Mouse (Mus musculus) layer of hippocampus, adult 8-10 months (tissue): ENCODE data around the gene Setdb1. TPM values are rescaled to one million over a fixed set of nuclear protein-coding genes. Genes with fewer than 3 reads are reported as not detected.

Source experiments
- DNase-seq, 2 experiments: peaks; one replicate each; pipeline ENCODE4 v3.0.0; 2022; ENCODE audit warnings: low spot score in 2 of 2
- total RNA-seq, 4 experiments: library from RNA; stranded (reverse); gene quantifications; 2 replicates each; pipeline ENCODE4 v1.2.4; 2022

Setdb1 gene
- total RNA-seq, 4 experiments from 2014 or later, result 33.8 to 45.9 (median 41.6) TPM

DNA sequence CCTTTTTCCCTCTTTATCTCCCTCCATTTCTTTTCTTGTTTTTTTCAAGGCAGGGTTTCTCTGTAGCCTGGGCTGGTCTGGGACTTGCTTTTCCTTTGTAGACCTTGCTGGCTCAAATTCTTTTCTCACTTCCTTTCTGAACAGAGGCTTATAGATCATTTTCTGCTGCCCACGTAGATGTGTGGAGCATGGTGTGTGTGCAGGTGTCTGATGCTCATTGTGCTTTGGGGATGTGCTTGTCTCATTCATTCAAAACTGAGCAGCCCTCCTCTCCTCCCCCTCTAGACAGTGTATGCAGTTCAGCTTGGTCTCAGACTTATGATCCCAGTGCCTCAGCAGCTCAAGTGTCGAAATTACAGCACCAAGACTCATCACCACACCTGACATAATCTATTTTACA, 37.9 kb downstream of the Setdb1 start:
- DNase-seq, result no peak

DNA sequence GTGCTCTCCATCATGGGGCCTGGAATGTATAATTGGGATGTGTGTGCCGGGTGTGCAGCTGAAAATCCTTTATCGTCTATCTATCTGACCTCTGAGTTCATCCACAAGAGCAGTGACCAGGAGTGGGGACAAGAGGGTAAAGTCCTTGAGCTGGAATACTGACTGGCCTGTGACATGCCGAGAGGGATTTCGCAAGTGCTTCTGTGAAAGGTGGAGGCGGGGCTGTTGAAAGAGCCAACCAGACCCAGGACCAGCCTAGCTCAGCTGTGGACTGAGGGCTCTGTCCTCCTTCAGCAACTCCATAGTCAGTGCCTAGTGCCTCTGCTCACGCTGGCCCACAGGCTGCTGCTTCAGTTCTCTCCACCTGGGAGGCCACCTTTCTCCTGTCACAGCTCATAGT, 38.5 kb downstream of the Setdb1 start:
- DNase-seq, result peak in 1 of 2 experiments; percentile 23

GRCm38 (mm10) chr3:95317414-95318080, 39.5 kb downstream of the Setdb1 start:
- DNase-seq, result peak in 1 of 2 experiments; percentile 37

DNA sequence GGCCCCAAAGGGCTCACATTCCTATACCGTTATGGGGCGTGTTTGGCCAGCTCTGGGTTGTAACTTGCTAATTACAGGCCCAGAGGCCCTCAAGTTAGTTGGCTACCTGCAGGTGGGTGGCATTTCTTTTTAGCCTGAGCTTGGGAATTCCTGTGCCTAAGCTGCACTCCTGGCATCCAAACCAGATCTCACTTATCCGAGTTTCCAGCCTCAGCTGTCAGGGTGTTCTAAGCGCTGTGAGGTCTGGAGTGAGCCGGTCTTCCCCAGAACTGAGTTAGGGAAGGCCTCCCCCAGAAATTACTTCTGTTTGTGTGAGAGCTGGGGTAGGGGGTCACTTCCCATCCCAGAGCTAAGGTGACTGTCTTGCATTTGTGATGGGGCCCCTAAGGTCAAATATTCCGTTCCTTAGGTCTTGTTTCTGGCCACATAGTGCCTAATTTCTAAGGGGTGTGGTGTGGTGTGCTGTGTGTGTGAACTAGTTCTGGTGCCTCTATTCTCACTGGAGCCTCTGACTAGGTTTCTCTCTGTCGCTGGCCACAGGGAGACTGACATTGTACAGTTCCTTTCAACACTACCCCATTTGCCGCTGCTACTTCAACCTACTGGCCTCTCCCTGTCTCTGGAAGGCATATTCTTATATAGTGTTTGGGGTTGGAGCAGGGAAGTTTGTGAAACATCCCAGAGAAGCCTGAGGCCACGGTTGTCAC, 41.0 kb downstream of the Setdb1 start:
- no peak for DNase-seq

- DNase-seq, result peak in 1 of 2 experiments; percentile 54
These were observed 41.7 kb downstream of the Setdb1 start for GRCm38 (mm10) chr3:95315094-95315843.

GRCm38 (mm10) chr3:95314486-95315093, 42.4 kb downstream of the Setdb1 start, which contains the start of gene Cers2:
Gene Cers2 (plus strand): TSS chr3:95314791.
- DNase-seq, result no peak

DNA sequence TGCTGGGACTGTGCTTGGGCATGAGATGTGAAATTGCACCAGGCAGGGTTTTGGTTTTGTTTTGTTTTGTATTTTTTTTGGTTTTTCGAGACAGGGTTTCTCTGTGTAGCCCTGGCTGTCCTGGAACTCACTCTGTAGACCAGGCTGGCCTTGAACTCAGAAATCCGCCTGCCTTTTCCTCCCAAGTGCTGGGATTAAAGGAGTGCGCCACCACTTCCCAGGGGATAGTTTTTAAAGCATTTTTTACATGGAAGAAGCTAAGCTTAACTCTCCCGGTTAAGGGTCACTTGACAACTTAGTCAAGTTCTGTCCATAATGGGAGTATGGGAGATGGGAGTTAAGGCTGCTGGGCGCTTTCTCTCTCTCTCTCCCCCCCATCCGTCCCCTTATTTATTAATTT, 42.9 kb downstream of the Setdb1 start:
- no peak for DNase-seq

- DNase-seq, result no peak
These were observed 43.5 kb downstream of the Setdb1 start for GRCm38 (mm10) chr3:95313476-95313875.

GRCm38 (mm10) chr3:95312623-95313022, 44.4 kb downstream of the Setdb1 start:
- no peak for DNase-seq

DNA sequence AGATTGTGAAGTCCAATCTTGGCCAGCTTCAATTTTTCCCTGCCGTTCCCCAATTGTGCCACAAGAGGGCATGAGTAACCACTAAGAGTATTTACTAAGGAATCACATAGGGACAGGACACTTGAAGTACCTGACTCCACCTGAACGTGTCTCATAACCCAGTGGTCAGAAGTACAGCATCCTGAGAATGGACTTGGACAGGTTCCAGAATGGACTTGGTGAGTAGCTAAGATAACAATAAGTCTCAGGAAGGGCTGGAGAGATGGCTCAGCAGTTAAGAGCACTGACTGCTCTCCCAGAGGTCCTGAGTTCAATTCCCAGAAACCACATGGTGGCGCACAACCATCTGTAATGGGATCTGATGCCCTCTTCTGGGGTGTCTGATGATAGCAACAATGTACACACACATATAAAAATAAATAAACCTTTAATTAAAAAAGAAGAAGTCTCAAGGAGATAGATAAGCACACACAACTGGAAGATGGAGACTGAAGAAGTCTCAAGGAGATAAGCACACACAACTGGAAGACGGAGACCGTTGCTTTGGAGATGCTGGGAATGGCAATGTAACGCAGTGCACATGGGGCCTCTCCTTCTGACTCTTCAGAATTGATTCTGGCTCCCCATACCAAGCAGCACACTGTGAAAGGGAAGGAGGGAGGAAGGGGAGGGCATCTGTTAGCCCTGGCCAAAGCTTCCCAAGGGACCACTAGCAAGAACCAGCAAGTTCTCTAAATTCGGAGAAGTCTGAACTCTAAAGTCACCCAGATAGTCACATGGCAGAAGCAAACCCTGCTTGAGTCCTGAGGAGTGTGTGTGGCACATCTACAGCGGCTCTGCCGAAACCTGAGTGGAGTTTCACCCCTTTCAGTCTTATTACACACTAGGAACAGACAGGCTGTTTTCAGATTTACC, 45.8 kb downstream of the Setdb1 start:
- peak in 1 of 2 experiments; percentile 67 for DNase-seq

DNA sequence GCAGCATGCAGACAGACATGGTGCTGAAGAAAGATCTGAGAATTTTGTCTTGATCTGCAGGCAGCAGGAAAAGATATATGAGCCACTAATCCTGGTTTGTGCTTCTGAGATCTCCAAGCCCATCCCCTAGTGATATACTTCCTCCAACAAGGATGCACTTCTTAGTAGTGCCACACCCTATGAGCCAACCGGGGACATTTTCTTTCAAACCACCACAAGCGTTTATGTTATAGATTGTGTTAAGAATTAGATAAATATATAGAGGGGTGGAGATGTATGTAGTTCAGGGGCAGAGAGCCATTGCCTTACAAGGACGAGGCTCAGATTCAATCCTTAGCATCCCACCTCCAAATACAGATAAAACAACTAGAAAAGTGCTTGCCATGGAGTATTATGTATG, 46.5 kb downstream of the Setdb1 start:
- no peak for DNase-seq

DNA sequence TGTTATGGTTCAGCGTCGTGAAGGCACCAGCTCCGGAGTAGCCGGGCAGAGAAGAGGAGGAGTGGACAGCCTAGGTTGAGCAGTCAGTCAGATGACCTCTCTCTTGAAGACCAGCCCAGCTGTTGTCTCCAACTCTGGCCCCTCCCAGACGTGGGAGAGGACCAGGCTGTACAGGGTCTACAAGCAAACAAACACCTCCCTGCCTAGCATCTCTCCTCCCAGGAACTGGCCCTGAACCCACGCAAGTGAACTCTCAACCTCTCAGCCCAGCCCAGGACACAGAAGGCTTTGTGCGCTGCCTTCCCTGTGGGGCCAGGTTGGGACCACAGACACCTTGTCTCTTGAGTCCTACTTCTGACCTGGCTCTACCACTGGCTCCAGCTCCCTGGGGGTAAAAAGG, 49.9 kb downstream of the Setdb1 start, which contains the start of gene Anxa9:
Gene Anxa9, minus strand, starts transcription at position 77 of the 400 bp plus-strand sequence.
- DNase-seq, result no peak

- DNase-seq, result no peak
These were observed 50.8 kb downstream of the Setdb1 start for GRCm38 (mm10) chr3:95306244-95306643.

DNA sequence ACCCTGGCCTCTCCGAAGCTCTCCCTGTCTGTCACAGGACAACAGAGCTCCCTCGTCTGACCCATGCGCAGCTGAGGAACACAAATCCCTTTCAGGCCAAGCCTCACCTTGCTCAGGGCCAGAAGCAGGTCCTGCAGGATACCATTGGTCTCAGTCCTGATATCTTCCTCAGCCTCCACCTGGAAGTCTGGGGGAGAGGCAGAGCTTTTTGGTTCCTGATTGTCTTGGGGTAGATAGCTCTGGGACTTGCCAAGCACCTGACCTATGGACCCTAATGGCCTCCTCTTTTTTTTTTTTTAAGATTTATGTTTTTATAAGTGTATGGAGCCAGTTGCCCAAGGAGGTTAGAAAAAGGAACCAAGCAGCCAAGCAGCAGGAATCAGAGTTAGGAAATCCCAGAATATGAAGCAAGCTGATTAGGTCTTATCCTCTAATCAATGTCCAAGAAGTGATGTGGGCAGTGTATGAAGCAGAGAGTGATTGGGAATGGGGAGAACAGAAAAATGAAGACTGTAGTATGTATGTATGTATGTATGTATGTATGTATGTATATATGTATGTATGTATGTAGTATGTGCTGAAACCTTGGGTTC, 55.7 kb downstream of the Setdb1 start:
- no peak for DNase-seq

GRCm38 (mm10) chr3:95298018-95298417, 59.0 kb downstream of the Setdb1 start:
- DNase-seq, result no peak

DNA sequence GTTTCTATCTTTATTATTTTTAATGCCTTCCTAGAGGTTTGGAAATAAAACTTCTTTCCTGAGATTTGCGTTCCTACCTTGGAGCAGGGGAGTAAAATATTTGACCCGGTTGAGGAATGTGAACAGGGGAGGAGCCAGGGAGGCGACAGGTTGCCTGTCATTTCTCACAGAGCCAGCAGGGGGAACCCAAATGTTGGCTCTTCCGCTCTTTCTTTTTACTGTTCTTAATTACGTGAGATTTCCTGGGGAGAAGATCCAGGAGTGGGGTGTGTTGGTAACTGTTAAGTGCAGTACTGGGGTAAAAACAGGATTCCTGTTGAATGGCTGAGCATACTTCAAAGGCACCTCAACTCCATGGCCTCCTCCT, 60.9 kb downstream of the Setdb1 start:
- no peak for DNase-seq

DNA sequence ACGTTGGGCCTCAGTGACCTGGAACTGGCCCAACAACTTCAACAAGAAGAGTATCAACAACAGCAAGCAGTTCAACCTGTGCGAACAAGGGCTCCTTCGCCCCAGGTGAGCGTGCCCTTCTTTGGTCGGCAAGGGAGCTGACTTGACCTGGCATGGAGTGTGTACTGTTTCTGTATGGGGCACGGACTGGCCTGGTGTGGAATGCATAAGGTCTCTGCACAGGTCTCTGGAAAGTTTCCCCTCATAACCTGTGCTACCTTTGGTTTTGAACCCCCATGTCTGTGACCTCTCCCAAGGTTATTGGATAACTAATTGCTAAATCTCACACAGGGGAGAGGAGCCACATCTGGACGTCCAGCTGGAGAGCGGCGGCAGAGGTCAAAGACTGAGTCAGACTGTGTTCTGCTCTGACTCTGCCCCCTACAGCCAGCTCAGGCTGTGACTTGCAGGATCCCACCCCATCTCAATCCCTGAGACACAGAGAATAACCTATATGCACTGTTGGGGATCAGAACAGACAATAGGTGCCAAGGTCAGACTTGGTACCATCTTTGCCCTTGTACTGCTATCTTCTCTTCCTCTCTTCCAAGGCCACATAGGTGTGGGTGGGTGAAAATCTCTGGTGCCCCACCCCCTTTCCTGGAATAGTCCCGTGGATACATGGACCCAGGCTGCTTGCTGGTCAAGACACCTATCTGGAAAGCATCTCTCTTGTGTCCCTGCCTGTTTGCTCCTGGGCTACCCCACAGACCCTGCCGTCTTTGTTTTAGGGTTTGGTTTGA, 61.5 kb downstream of the Setdb1 start:
- DNase-seq, result no peak

GRCm38 (mm10) chr3:95294718-95295117, 62.3 kb downstream of the Setdb1 start:
- no peak for DNase-seq

- no peak for DNase-seq
These were observed 62.7 kb downstream of the Setdb1 start for GRCm38 (mm10) chr3:95294316-95294715.
